ENCODE assay signal across 28 mouse cellular contexts in genomic region chr9:43617632-43618031, GRCm38 (mm10).
DNase-seq lines count a peak whose midpoint lies in the region; ATAC-seq and TF ChIP-seq lines count a peak whose summit lies in the region.
"Had no signal": no experiment of that assay in that cellular context is flagged by ENCODE, and none has a peak within 500 bp of the region (broad histone marks: within the 10 kb centered on the region; RNA-seq: fewer than 3 reads in every experiment).

No protein-coding gene starts in this region.

- H3K9me3 ChIP-seq in forebrain, postnatal 0 days (ENCODE audit: low read length), result no peaks in the 10 kb centered on the region
- no peaks in the 10 kb centered on the region for H3K9me3 ChIP-seq in forebrain, embryonic 11.5 days (ENCODE audit: control insufficient read depth, low read length)
- H3K9me3 ChIP-seq in hindbrain, embryonic 11.5 days (ENCODE audit: control insufficient read depth, low read length), result no peaks in the 10 kb centered on the region
- H3K9me3 ChIP-seq in kidney, embryonic 14.5 days (ENCODE audit: control insufficient read depth, low read length), result no peaks in the 10 kb centered on the region
- H3K9me3 ChIP-seq: heart, embryonic 12.5 days; hindbrain, embryonic 15.5 days; limb, embryonic 12.5 days; liver, embryonic 12.5 days; neural tube, embryonic 12.5 days had no signal

- WGBS in forebrain, postnatal 0 days, result 21% methylated on average over 12 of the region's 12 CpGs
- WGBS in forebrain, embryonic 11.5 days, result 30% methylated on average over 12 of the region's 12 CpGs
- 19% methylated on average over 12 of the region's 12 CpGs for WGBS in hindbrain, embryonic 11.5 days
- 17% methylated on average over 12 of the region's 12 CpGs for WGBS in kidney, embryonic 14.5 days

- no peak for DNase-seq in forebrain, postnatal 0 days
- DNase-seq in forebrain, embryonic 11.5 days (ENCODE audit: low spot score), result no peak
- peak; percentile 42 for DNase-seq in embryo, embryonic 10 days (ENCODE audit: low spot score)
- DNase-seq in hindbrain, embryonic 11.5 days (ENCODE audit: low spot score), result peak; percentile 53
- peak; percentile 45 for DNase-seq in mesoderm, embryonic 11.5 days (ENCODE audit: low read depth, low spot score)
- no peak for DNase-seq in adipocyte (ENCODE audit: low spot score)
- DNase-seq: cerebellum, adult 9-10 months; gastrocnemius, postnatal 25 days; heart, adult 18-20 months; heart, postnatal 10 days; kidney, adult 9 months; kidney, postnatal 36 days; layer of hippocampus, postnatal 36 days; lung, adult 2 months; lung, postnatal 14 days; right cerebral cortex, postnatal 14 days; thymus, adult 2 months; thymus, postnatal 4 days had no signal

- ATAC-seq in forebrain, postnatal 0 days, result peak; percentile 47; the same call in 1 of the 2 replicates
- ATAC-seq in forebrain, embryonic 11.5 days (replicated peaks; ENCODE audit: low FRiP score), result no peak
- ATAC-seq in hindbrain, embryonic 11.5 days (ENCODE audit: low FRiP score), result peak; percentile 54; the same call in 1 of the 2 replicates
- no peak for ATAC-seq in kidney, embryonic 14.5 days (ENCODE audit: low FRiP score, low TSS enrichment)
- no peak for ATAC-seq in cerebellum, adult (ENCODE audit: insufficient number of reproducible peaks, low FRiP score, low TSS enrichment)
- ATAC-seq: forebrain, embryonic 16.5 days; intestine, embryonic 16.5 days; liver, embryonic 12.5 days had no signal

- no peak overlapping the region for H3K9ac ChIP-seq in forebrain, postnatal 0 days
- no peak overlapping the region for H3K9ac ChIP-seq in forebrain, embryonic 11.5 days (ENCODE audit: low read length)
- H3K9ac ChIP-seq in hindbrain, embryonic 11.5 days (ENCODE audit: low read depth, low read length), result no peak overlapping the region
- H3K9ac ChIP-seq in kidney, embryonic 14.5 days (ENCODE audit: low read depth, low read length), result no peak overlapping the region
- H3K9ac ChIP-seq: heart, embryonic 12.5 days; hindbrain, embryonic 15.5 days; limb, embryonic 12.5 days; liver, embryonic 12.5 days; neural tube, embryonic 12.5 days had no signal

- no peaks in the 10 kb centered on the region for H3K27me3 ChIP-seq in forebrain, postnatal 0 days (ENCODE audit: insufficient read depth, low read length)
- no peaks in the 10 kb centered on the region for H3K27me3 ChIP-seq in forebrain, embryonic 11.5 days (ENCODE audit: control insufficient read depth, insufficient read depth, low read length)
- 0 out of 2 replicates have a peak, but pooled peaks cover 4% of the 10 kb centered on the region for H3K27me3 ChIP-seq in hindbrain, embryonic 11.5 days (ENCODE audit: control insufficient read depth, insufficient read depth, low read length)
- no peaks in the 10 kb centered on the region for H3K27me3 ChIP-seq in kidney, embryonic 14.5 days (ENCODE audit: control insufficient read depth, insufficient read depth, low read length)
- H3K27me3 ChIP-seq: hindbrain, embryonic 15.5 days had no signal

- H3K36me3 ChIP-seq in forebrain, postnatal 0 days (ENCODE audit: insufficient read depth), result no peaks in the 10 kb centered on the region
- H3K36me3 ChIP-seq in forebrain, embryonic 11.5 days (ENCODE audit: control insufficient read depth, insufficient read depth, low read length), result no peaks in the 10 kb centered on the region
- no peaks in the 10 kb centered on the region for H3K36me3 ChIP-seq in hindbrain, embryonic 11.5 days (ENCODE audit: control insufficient read depth, insufficient read depth, low read length)
- no peaks in the 10 kb centered on the region for H3K36me3 ChIP-seq in kidney, embryonic 14.5 days (ENCODE audit: control insufficient read depth, insufficient read depth, low read length)
- H3K36me3 ChIP-seq: heart, embryonic 12.5 days; hindbrain, embryonic 15.5 days; limb, embryonic 12.5 days; liver, embryonic 12.5 days; neural tube, embryonic 12.5 days had no signal

- TF ChIP-seq CTCF in forebrain, postnatal 0 days (IDR thresholded peaks at IDR 0.05; ENCODE audit: low read depth), result no peak

- no peak overlapping the region for H3K4me2 ChIP-seq in forebrain, postnatal 0 days (ENCODE audit: low read depth)
- H3K4me2 ChIP-seq in forebrain, embryonic 11.5 days (ENCODE audit: low read depth, low read length, severe bottlenecking), result no peak overlapping the region
- no peak overlapping the region for H3K4me2 ChIP-seq in hindbrain, embryonic 11.5 days (replicated peaks; ENCODE audit: low read depth, low read length)
- H3K4me2 ChIP-seq in kidney, embryonic 14.5 days (replicated peaks; ENCODE audit: low read depth, low read length), result no peak overlapping the region
- H3K4me2 ChIP-seq: heart, embryonic 12.5 days; hindbrain, embryonic 15.5 days; limb, embryonic 12.5 days; liver, embryonic 12.5 days; neural tube, embryonic 12.5 days had no signal

- H3K27ac ChIP-seq in forebrain, postnatal 0 days (ENCODE audit: low read depth, low read length), result no peak overlapping the region
- H3K27ac ChIP-seq in forebrain, embryonic 11.5 days (ENCODE audit: low read depth, low read length), result no peak overlapping the region
- H3K27ac ChIP-seq in hindbrain, embryonic 11.5 days (ENCODE audit: low read depth, low read length), result no peak overlapping the region
- H3K27ac ChIP-seq in kidney, embryonic 14.5 days (ENCODE audit: low read depth, low read length), result no peak overlapping the region
- H3K27ac ChIP-seq: hindbrain, embryonic 15.5 days; limb, embryonic 12.5 days; liver, embryonic 12.5 days; neural tube, embryonic 12.5 days; stomach, postnatal 0 days had no signal

- H3K4me3 ChIP-seq in forebrain, postnatal 0 days (ENCODE audit: low read depth, low read length), result no peak overlapping the region
- no peak overlapping the region for H3K4me3 ChIP-seq in forebrain, embryonic 11.5 days (ENCODE audit: low read depth, low read length)
- no peak overlapping the region for H3K4me3 ChIP-seq in hindbrain, embryonic 11.5 days (ENCODE audit: low read depth, low read length)
- H3K4me3 ChIP-seq in kidney, embryonic 14.5 days (ENCODE audit: low read length), result no peak overlapping the region
- H3K4me3 ChIP-seq: heart, embryonic 12.5 days; hindbrain, embryonic 15.5 days; limb, embryonic 12.5 days; liver, embryonic 12.5 days; neural tube, embryonic 12.5 days had no signal

- H3K4me1 ChIP-seq in forebrain, postnatal 0 days (ENCODE audit: insufficient read depth), result no peaks in the 10 kb centered on the region
- H3K4me1 ChIP-seq in forebrain, embryonic 11.5 days (replicated peaks; ENCODE audit: control insufficient read depth, insufficient read depth, low read length), result no peaks in the 10 kb centered on the region
- no peaks in the 10 kb centered on the region for H3K4me1 ChIP-seq in hindbrain, embryonic 11.5 days (replicated peaks; ENCODE audit: control insufficient read depth, insufficient read depth, low read length)
- no peaks in the 10 kb centered on the region for H3K4me1 ChIP-seq in kidney, embryonic 14.5 days (ENCODE audit: control insufficient read depth, insufficient read depth, low read length)
- H3K4me1 ChIP-seq: heart, embryonic 12.5 days; limb, embryonic 12.5 days; liver, embryonic 12.5 days had no signal

Comparison
In these comparisons a context has a peak if more than half of its experiments do, and no peak if none do; other contexts are left out.
1. ATAC-seq: peak in forebrain, postnatal 0 days (single experiment) and hindbrain, embryonic 11.5 days (single experiment); none in forebrain, embryonic 11.5 days (single experiment), kidney, embryonic 14.5 days (single experiment) and cerebellum, adult (single experiment).
2. DNase-seq: peak in embryo, embryonic 10 days (single experiment), hindbrain, embryonic 11.5 days (single experiment) and mesoderm, embryonic 11.5 days (single experiment); none in forebrain, postnatal 0 days (single experiment), forebrain, embryonic 11.5 days (single experiment) and adipocyte (single experiment).